ENCODE assay signal across 17 mouse cellular contexts in the genomic region with DNA sequence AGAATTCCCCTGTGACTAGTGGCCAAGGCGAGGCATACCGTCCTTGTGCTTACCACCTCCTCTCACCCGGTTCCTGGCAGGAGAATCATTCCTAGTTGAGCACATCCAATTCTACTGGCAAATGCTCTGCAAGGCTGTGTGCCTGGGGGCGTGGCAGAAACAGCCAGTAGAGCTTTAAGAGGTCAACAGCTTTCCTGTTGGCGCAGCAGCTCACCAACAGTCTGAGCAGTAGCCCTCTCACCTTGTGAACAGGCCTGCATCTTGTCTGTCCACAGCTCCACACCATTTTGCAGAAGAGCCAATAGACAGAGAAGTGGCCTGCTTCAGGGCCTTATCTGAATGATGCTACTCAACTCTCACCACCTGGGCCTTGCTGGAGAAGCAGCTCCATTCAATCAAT. TPM values are rescaled to one million over a fixed set of nuclear protein-coding genes. Genes with fewer than 3 reads are reported as not detected.
DNase-seq lines count a peak whose midpoint lies in the region; ATAC-seq and TF ChIP-seq lines count a peak whose summit lies in the region.
"Had no signal": no experiment of that assay in that cellular context is flagged by ENCODE, and none has a peak within 500 bp of the region (broad histone marks: within the 10 kb centered on the region; RNA-seq: fewer than 3 reads in every experiment).

No protein-coding gene starts in this region.

- H3K9ac ChIP-seq in heart, embryonic 12.5 days, result no peak overlapping the region
- H3K9ac ChIP-seq in liver, adult 2 months (ENCODE audit: low read depth, low read length), result no peak overlapping the region
- no peak overlapping the region for H3K9ac ChIP-seq in liver, embryonic 11.5 days (ENCODE audit: low read depth, low read length)
- H3K9ac ChIP-seq in stomach, postnatal 0 days (ENCODE audit: low read length), result no peak overlapping the region
- H3K9ac ChIP-seq: hindbrain, embryonic 13.5 days; liver, postnatal 0 days; midbrain, embryonic 15.5 days had no signal

- no peak overlapping the region for H3K4me3 ChIP-seq in heart, embryonic 12.5 days
- no peak overlapping the region for H3K4me3 ChIP-seq in liver, adult 2 months (ENCODE audit: insufficient read depth, low read depth, low read length)
- no peak overlapping the region for H3K4me3 ChIP-seq in liver, embryonic 11.5 days (ENCODE audit: low read depth, low read length)
- no peak overlapping the region for H3K4me3 ChIP-seq in stomach, postnatal 0 days (ENCODE audit: low read depth, low read length)
- H3K4me3 ChIP-seq: forebrain, embryonic 10.5 days; heart, adult 2 months; hindbrain, embryonic 13.5 days; midbrain, embryonic 15.5 days had no signal

- H3K36me3 ChIP-seq in heart, embryonic 12.5 days, result no peaks in the 10 kb centered on the region
- H3K36me3 ChIP-seq in liver, adult 2 months (ENCODE audit: control insufficient read depth, insufficient read depth, low read length), result no peaks in the 10 kb centered on the region
- H3K36me3 ChIP-seq in liver, embryonic 11.5 days (ENCODE audit: control insufficient read depth, insufficient read depth, low read length), result no peaks in the 10 kb centered on the region
- H3K36me3 ChIP-seq in stomach, postnatal 0 days (ENCODE audit: control insufficient read depth, insufficient read depth, low read length), result no peaks in the 10 kb centered on the region
- H3K36me3 ChIP-seq: forebrain, embryonic 10.5 days; hindbrain, embryonic 13.5 days; midbrain, embryonic 15.5 days had no signal

- intact Hi-C loops in heart, postnatal 25 days (cut with DNase I), result no loop called here

- no peaks in the 10 kb centered on the region for H3K9me3 ChIP-seq in heart, embryonic 12.5 days (replicated peaks)
- no peaks in the 10 kb centered on the region for H3K9me3 ChIP-seq in liver, embryonic 11.5 days (ENCODE audit: control insufficient read depth, low read length)
- no peaks in the 10 kb centered on the region for H3K9me3 ChIP-seq in stomach, postnatal 0 days (ENCODE audit: control insufficient read depth, low read length)
- H3K9me3 ChIP-seq: forebrain, embryonic 10.5 days; hindbrain, embryonic 13.5 days; midbrain, embryonic 15.5 days had no signal

- DNase-seq in heart, postnatal 25 days (ENCODE audit: low spot score), result no peak
- DNase-seq in liver, adult 2 months (ENCODE audit: extremely low read depth, low read depth, low spot score), result peak; percentile 36
- DNase-seq in liver, embryonic 11.5 days (ENCODE audit: low spot score), result no peak
- peak; percentile 48 for DNase-seq in kidney, adult 9 months
- DNase-seq in stomach, postnatal 0 days (ENCODE audit: low spot score), result peak; percentile 27
- no peak for DNase-seq in spleen, adult 18-20 months
- DNase-seq: adrenal gland, postnatal 36 days; cerebellum, adult 8-10 months; layer of hippocampus, adult 9-11 months; liver, postnatal 0 days; thymus, adult 18-20 months had no signal

- no peak for TF ChIP-seq EP300 in stomach, postnatal 0 days (optimal IDR thresholded peaks at IDR 0.05)

- no peak overlapping the region for H3K27ac ChIP-seq in heart, embryonic 12.5 days (ENCODE audit: poor library complexity, severe bottlenecking)
- H3K27ac ChIP-seq in liver, adult 2 months (replicated peaks; ENCODE audit: insufficient read depth, low read depth, low read length), result no peak overlapping the region
- no peak overlapping the region for H3K27ac ChIP-seq in liver, embryonic 11.5 days (ENCODE audit: low read depth, low read length)
- H3K27ac ChIP-seq in stomach, postnatal 0 days (replicated peaks), result no peak overlapping the region
- H3K27ac ChIP-seq: forebrain, embryonic 10.5 days; heart, adult 2 months; hindbrain, embryonic 13.5 days; midbrain, embryonic 15.5 days had no signal

- no peaks in the 10 kb centered on the region for H3K79me2 ChIP-seq in liver, adult 2 months (ENCODE audit: control insufficient read depth, insufficient read depth, low read length)

- no peak for TF ChIP-seq POLR2A in liver, adult 2 months (IDR thresholded peaks at IDR 0.05; ENCODE audit: extremely low read depth, insufficient read depth, low read length)

- H3K4me1 ChIP-seq in heart, embryonic 12.5 days (replicated peaks), result peaks cover 20% of the 10 kb centered on the region
- H3K4me1 ChIP-seq in liver, adult 2 months (ENCODE audit: control insufficient read depth, insufficient read depth, low read length), result peaks cover 3% of the 10 kb centered on the region
- H3K4me1 ChIP-seq in liver, embryonic 11.5 days (replicated peaks; ENCODE audit: control insufficient read depth, insufficient read depth, low read length), result 0 out of 2 replicates have a peak, but pooled peaks cover 2% of the 10 kb centered on the region
- peaks cover 3% of the 10 kb centered on the region; the same call in 1 of the 2 replicates for H3K4me1 ChIP-seq in stomach, postnatal 0 days (replicated peaks; ENCODE audit: control insufficient read depth, insufficient read depth)

- H3K27me3 ChIP-seq in heart, embryonic 12.5 days (replicated peaks), result peaks cover 66% of the 10 kb centered on the region
- H3K27me3 ChIP-seq in liver, adult 2 months (ENCODE audit: control insufficient read depth, insufficient read depth, low read length), result no peaks in the 10 kb centered on the region; the same call in 1 of the 2 replicates
- peaks cover 3% of the 10 kb centered on the region for H3K27me3 ChIP-seq in liver, embryonic 11.5 days (replicated peaks; ENCODE audit: control insufficient read depth, insufficient read depth, low read length)
- no peaks in the 10 kb centered on the region for H3K27me3 ChIP-seq in stomach, postnatal 0 days (ENCODE audit: control insufficient read depth, insufficient read depth, low read length)
- H3K27me3 ChIP-seq: hindbrain, embryonic 13.5 days; midbrain, embryonic 15.5 days had no signal

- no peak overlapping the region for H3K4me2 ChIP-seq in heart, embryonic 12.5 days
- H3K4me2 ChIP-seq in liver, embryonic 11.5 days, result no peak overlapping the region
- no peak overlapping the region for H3K4me2 ChIP-seq in stomach, postnatal 0 days (replicated peaks; ENCODE audit: low read depth)
- H3K4me2 ChIP-seq: hindbrain, embryonic 13.5 days; midbrain, embryonic 15.5 days had no signal

- peak; percentile 33; the same call in 1 of the 2 replicates for ATAC-seq in heart, embryonic 12.5 days (ENCODE audit: insufficient number of reproducible peaks, low FRiP score)
- no peak for ATAC-seq in liver, embryonic 11.5 days (replicated peaks; ENCODE audit: low FRiP score)
- ATAC-seq in stomach, postnatal 0 days (ENCODE audit: low FRiP score, low TSS enrichment), result no peak
- ATAC-seq: activated CD4-positive, CD25-positive, alpha-beta regulatory T cell, adult 4 months; liver, postnatal 0 days had no signal

- 24% methylated on average over 5 of the region's 5 CpGs for WGBS in heart, embryonic 12.5 days
- 43% methylated on average over 5 of the region's 5 CpGs for WGBS in liver, adult 2 months
- WGBS in liver, embryonic 11.5 days, result 55% methylated on average over 5 of the region's 5 CpGs
- 68% methylated on average over 5 of the region's 5 CpGs for WGBS in stomach, postnatal 0 days

- no peak for TF ChIP-seq CTCF in liver, adult 2 months (IDR thresholded peaks at IDR 0.05; ENCODE audit: low read depth, low read length)
- TF ChIP-seq CTCF in stomach, postnatal 0 days (IDR thresholded peaks at IDR 0.05; ENCODE audit: low read depth), result no peak

RNA-seq across cellular contexts. Expression of a gene that starts 50.2 kb away (rescaled TPM):
- 0.23 and 0.50 TPM in 2 replicates for polyA plus RNA-seq in heart, embryonic 12.5 days (2016; fragmentation: Nextera tagmentation; extraction: Ambion mirVana)
- 1 to 10 TPM; 1.8 to 2.9 TPM for total RNA-seq in heart, postnatal 25 days (2021)
- 0.28 and 0.47 TPM in 2 replicates for total RNA-seq in liver, adult 2 months (2014; rRNA removed)
- polyA plus RNA-seq in liver, adult 2 months (2012; rRNA removed), result 0.05 and 0.18 TPM in 2 replicates
- 0.62 and 0.97 TPM in 2 replicates for polyA plus RNA-seq in liver, embryonic 11.5 days (2014; fragmentation: Nextera tagmentation; extraction: Ambion mirVana)
- polyA plus RNA-seq in stomach, postnatal 0 days (2015; fragmentation: Nextera tagmentation; extraction: Ambion mirVana), result 5.9 and 7.3 TPM in 2 replicates

Comparison
In these comparisons a context has a peak if more than half of its experiments do, and no peak if none do; other contexts are left out.
1. DNase-seq: peak in liver, adult 2 months (single experiment), kidney, adult 9 months (single experiment) and stomach, postnatal 0 days (single experiment); none in heart, postnatal 25 days (single experiment), liver, embryonic 11.5 days (single experiment) and spleen, adult 18-20 months (0 of 2).